Mouse (Mus musculus) thymus, postnatal 25 days (tissue): Measurements from ENCODE around the gene Ckm.
A peak's percentile ranks its signal among the peaks of the same experiment; 100 is the strongest.

ENCODE experiments used
- DNase-seq: peaks from one replicate; pipeline ENCODE4 v3.0.0; 2022

The Ckm gene

GRCm38 (mm10) chr7:19436276-19436675, 31.7 kb downstream of the Ckm start:
- DNase-seq, result no peak

GRCm38 (mm10) chr7:19437048-19437447, 32.5 kb downstream of the Ckm start:
- DNase-seq, result no peak

GRCm38 (mm10) chr7:19441448-19442091, 37.0 kb downstream of the Ckm start:
- no peak for DNase-seq

- DNase-seq, result peak; percentile 71
These were observed 38.8 kb downstream of the Ckm start for GRCm38 (mm10) chr7:19443344-19443743.

- DNase-seq, result no peak
These were observed 40.2 kb downstream of the Ckm start for GRCm38 (mm10) chr7:19444801-19445200.

GRCm38 (mm10) chr7:19447689-19448088, 43.1 kb downstream of the Ckm start:
- no peak for DNase-seq

GRCm38 (mm10) chr7:19449165-19449564, 44.6 kb downstream of the Ckm start:
- DNase-seq, result no peak

GRCm38 (mm10) chr7:19455186-19455585, 50.6 kb downstream of the Ckm start:
- no peak for DNase-seq

GRCm38 (mm10) chr7:19455819-19456495, 51.4 kb downstream of the Ckm start:
- no peak for DNase-seq

- DNase-seq, result no peak
These were observed 52.1 kb downstream of the Ckm start for GRCm38 (mm10) chr7:19456628-19457027.

GRCm38 (mm10) chr7:19457414-19458071, 53.0 kb downstream of the Ckm start:
- DNase-seq, result no peak

GRCm38 (mm10) chr7:19458072-19458486, 53.5 kb downstream of the Ckm start:
- peak; percentile 78 for DNase-seq

GRCm38 (mm10) chr7:19458591-19459111, 54.1 kb downstream of the Ckm start, which contains the start of gene Mark4:
Mark4 (minus strand) TSS chr7:19458821.
- peak; percentile 77 for DNase-seq

GRCm38 (mm10) chr7:19459144-19459870, 54.7 kb downstream of the Ckm start:
- no peak for DNase-seq

GRCm38 (mm10) chr7:19460500-19460899, 55.9 kb downstream of the Ckm start:
- DNase-seq, result no peak

- peak; percentile 68 for DNase-seq
These were observed 56.9 kb downstream of the Ckm start for GRCm38 (mm10) chr7:19461488-19461887.

- DNase-seq, result no peak
These were observed 57.9 kb downstream of the Ckm start for GRCm38 (mm10) chr7:19462443-19462842.

GRCm38 (mm10) chr7:19462884-19463381, 58.4 kb downstream of the Ckm start, which contains the start of gene Exoc3l2:
Exoc3l2 (plus strand) TSS chr7:19463331.
- no peak for DNase-seq

- DNase-seq, result no peak
These were observed 60.1 kb downstream of the Ckm start for GRCm38 (mm10) chr7:19464367-19465307.

GRCm38 (mm10) chr7:19466602-19467145, 62.1 kb downstream of the Ckm start:
- no peak for DNase-seq

GRCm38 (mm10) chr7:19467638-19468037, 63.1 kb downstream of the Ckm start:
- no peak for DNase-seq
